ENCODE assay signal across 17 mouse cellular contexts in the genomic region with DNA sequence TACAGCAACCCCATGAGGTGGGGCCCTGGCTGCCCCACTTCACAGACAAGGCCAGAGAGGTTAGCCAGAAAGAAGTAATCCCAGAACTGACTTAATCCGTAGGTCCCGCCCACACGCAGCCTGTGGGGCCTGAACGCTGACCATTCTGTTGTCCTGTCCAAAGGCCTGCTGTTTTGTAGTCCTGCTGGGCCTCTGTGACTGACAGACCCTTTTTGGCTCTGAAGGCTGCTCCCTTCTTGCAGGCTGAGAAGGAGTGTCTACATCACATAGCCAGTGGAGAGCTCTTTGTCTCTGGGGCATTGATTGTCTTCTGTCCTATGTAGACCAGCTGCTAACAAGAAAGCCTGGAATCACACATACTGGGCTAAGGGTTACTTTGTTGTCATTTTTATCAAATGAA. TPM values are rescaled to one million over a fixed set of nuclear protein-coding genes. Genes with fewer than 3 reads are reported as not detected.
DNase-seq lines count a peak whose midpoint lies in the region; ATAC-seq and TF ChIP-seq lines count a peak whose summit lies in the region.
"Had no signal": no experiment of that assay in that cellular context is flagged by ENCODE, and none has a peak within 500 bp of the region (broad histone marks: within the 10 kb centered on the region; RNA-seq: fewer than 3 reads in every experiment).

No protein-coding gene starts in this region.

- 73% methylated on average over 4 of the region's 4 CpGs for WGBS in heart, postnatal 0 days
- WGBS in forebrain, postnatal 0 days = 14% methylated on average over 4 of the region's 4 CpGs
- WGBS in midbrain, embryonic 15.5 days = 17% methylated on average over 4 of the region's 4 CpGs
- WGBS in kidney, embryonic 15.5 days = 89% methylated on average over 4 of the region's 4 CpGs

- H3K27ac ChIP-seq in heart, postnatal 0 days (ENCODE audit: low read depth) = no peak overlapping the region
- H3K27ac ChIP-seq in forebrain, postnatal 0 days (ENCODE audit: low read depth, low read length) = no peak overlapping the region
- H3K27ac ChIP-seq in midbrain, embryonic 15.5 days = peak overlapping the region; percentile 32; the same call in 1 of the 2 replicates
- H3K27ac ChIP-seq in kidney, embryonic 15.5 days = no peak overlapping the region
- H3K27ac ChIP-seq: embryonic facial prominence, embryonic 13.5 days; liver, embryonic 15.5 days; stomach, postnatal 0 days had no signal

- no peak for TF ChIP-seq EP300 in heart, postnatal 0 days (IDR thresholded peaks at IDR 0.05; ENCODE audit: low read depth)

- peaks cover 45% of the 10 kb centered on the region for H3K36me3 ChIP-seq in heart, postnatal 0 days (replicated peaks; ENCODE audit: control insufficient read depth, insufficient read depth, low read length)
- peaks cover 53% of the 10 kb centered on the region for H3K36me3 ChIP-seq in forebrain, postnatal 0 days (ENCODE audit: insufficient read depth)
- peaks cover 19% of the 10 kb centered on the region; the same call in 1 of the 2 replicates for H3K36me3 ChIP-seq in midbrain, embryonic 15.5 days (replicated peaks)
- H3K36me3 ChIP-seq in kidney, embryonic 15.5 days = peaks cover 65% of the 10 kb centered on the region

- no peak for TF ChIP-seq CTCF in heart, postnatal 0 days (IDR thresholded peaks at IDR 0.05; ENCODE audit: low read depth)
- no peak for TF ChIP-seq CTCF in forebrain, postnatal 0 days (IDR thresholded peaks at IDR 0.05; ENCODE audit: low read depth)

- no peak overlapping the region for H3K4me3 ChIP-seq in heart, postnatal 0 days (ENCODE audit: low read depth, low read length)
- no peak overlapping the region for H3K4me3 ChIP-seq in forebrain, postnatal 0 days (ENCODE audit: low read depth, low read length)
- no peak overlapping the region for H3K4me3 ChIP-seq in midbrain, embryonic 15.5 days
- no peak overlapping the region for H3K4me3 ChIP-seq in kidney, embryonic 15.5 days (replicated peaks)
- H3K4me3 ChIP-seq: embryonic facial prominence, embryonic 13.5 days; liver, embryonic 15.5 days had no signal

- intact Hi-C loops in left cerebral cortex, postnatal 14 days (cut with DNase I) = no loop called here

- H3K9ac ChIP-seq in heart, postnatal 0 days (replicated peaks; ENCODE audit: low read depth, low read length) = no peak overlapping the region
- no peak overlapping the region for H3K9ac ChIP-seq in forebrain, postnatal 0 days
- no peak overlapping the region for H3K9ac ChIP-seq in midbrain, embryonic 15.5 days
- H3K9ac ChIP-seq in kidney, embryonic 15.5 days = no peak overlapping the region
- H3K9ac ChIP-seq: embryonic facial prominence, embryonic 13.5 days; liver, embryonic 15.5 days had no signal

- peak; percentile 8; the same call in 1 of the 2 replicates for ATAC-seq in heart, postnatal 0 days (ENCODE audit: insufficient read depth, low read depth)
- ATAC-seq in forebrain, postnatal 0 days = peak; percentile 74
- no peak for ATAC-seq in midbrain, embryonic 15.5 days (replicated peaks)
- no peak for ATAC-seq in kidney, embryonic 15.5 days (replicated peaks; ENCODE audit: low FRiP score)

- H3K27me3 ChIP-seq in heart, postnatal 0 days (ENCODE audit: control insufficient read depth, insufficient read depth, low read length) = no peaks in the 10 kb centered on the region
- H3K27me3 ChIP-seq in forebrain, postnatal 0 days (ENCODE audit: insufficient read depth, low read length) = no peaks in the 10 kb centered on the region
- H3K27me3 ChIP-seq in midbrain, embryonic 15.5 days (replicated peaks) = no peaks in the 10 kb centered on the region
- H3K27me3 ChIP-seq in kidney, embryonic 15.5 days = no peaks in the 10 kb centered on the region
- H3K27me3 ChIP-seq: embryonic facial prominence, embryonic 13.5 days; liver, embryonic 15.5 days had no signal

- no peaks in the 10 kb centered on the region for H3K9me3 ChIP-seq in heart, postnatal 0 days (replicated peaks; ENCODE audit: control insufficient read depth, low read length)
- H3K9me3 ChIP-seq in forebrain, postnatal 0 days (ENCODE audit: low read length) = no peaks in the 10 kb centered on the region
- H3K9me3 ChIP-seq in midbrain, embryonic 15.5 days = no peaks in the 10 kb centered on the region
- H3K9me3 ChIP-seq in kidney, embryonic 15.5 days (replicated peaks) = no peaks in the 10 kb centered on the region
- H3K9me3 ChIP-seq: embryonic facial prominence, embryonic 13.5 days; liver, embryonic 15.5 days had no signal

- no peak for DNase-seq in heart, postnatal 0 days (ENCODE audit: low spot score)
- DNase-seq in heart, adult 8-10 months (ENCODE audit: low spot score) = no peak
- DNase-seq in embryo, embryonic 10.5 days (ENCODE audit: low spot score) = peak; percentile 67
- no peak for DNase-seq in forebrain, postnatal 0 days
- DNase-seq in urinary bladder, postnatal 10 days (ENCODE audit: low spot score) = no peak
- DNase-seq in left cerebral cortex, postnatal 14 days (ENCODE audit: low spot score in 2 of 2) = no peak
- DNase-seq: adrenal gland, postnatal 25 days; heart, postnatal 4 days; kidney, adult 18-20 months; left cerebral cortex, postnatal 4 days; lung, postnatal 36 days; spleen, adult 18-20 months had no signal

- no peak overlapping the region for H3K4me2 ChIP-seq in heart, postnatal 0 days (ENCODE audit: low read depth, low read length)
- H3K4me2 ChIP-seq in forebrain, postnatal 0 days (ENCODE audit: low read depth) = no peak overlapping the region
- H3K4me2 ChIP-seq in midbrain, embryonic 15.5 days = no peak overlapping the region
- no peak overlapping the region for H3K4me2 ChIP-seq in kidney, embryonic 15.5 days
- H3K4me2 ChIP-seq: embryonic facial prominence, embryonic 13.5 days; liver, embryonic 15.5 days had no signal

- no peaks in the 10 kb centered on the region for H3K4me1 ChIP-seq in heart, postnatal 0 days (ENCODE audit: control insufficient read depth, insufficient read depth)
- no peaks in the 10 kb centered on the region for H3K4me1 ChIP-seq in forebrain, postnatal 0 days (ENCODE audit: insufficient read depth)
- peaks cover 7% of the 10 kb centered on the region; the same call in 1 of the 2 replicates for H3K4me1 ChIP-seq in midbrain, embryonic 15.5 days
- H3K4me1 ChIP-seq in kidney, embryonic 15.5 days = no peaks in the 10 kb centered on the region
- H3K4me1 ChIP-seq: embryonic facial prominence, embryonic 13.5 days; liver, embryonic 15.5 days had no signal

RNA-seq across cellular contexts. Expression of gene Ppp6r2, which starts 44.0 kb away (rescaled TPM):
- 65.1 and 98.4 TPM in 2 replicates for total RNA-seq in heart, postnatal 0 days (2014; rRNA removed; ENCODE audit: low replicate concordance)
- polyA plus RNA-seq in heart, postnatal 0 days (2015; fragmentation: Nextera tagmentation; extraction: Ambion mirVana) = 27.4 and 27.7 TPM in 2 replicates
- 10 to 100 TPM; 82.1 to 87.5 (median 84.7) TPM for total RNA-seq in heart, adult 8-10 months (2022)
- total RNA-seq in forebrain, postnatal 0 days (2014; rRNA removed) = 252 and 296 TPM in 2 replicates
- polyA plus RNA-seq in forebrain, postnatal 0 days (2015; fragmentation: Nextera tagmentation; extraction: Ambion mirVana) = 70.0 and 77.2 TPM in 2 replicates
- polyA plus RNA-seq in midbrain, embryonic 15.5 days (2015; fragmentation: Nextera tagmentation; extraction: Ambion mirVana) = 83.2 and 89.8 TPM in 2 replicates
- polyA plus RNA-seq in kidney, embryonic 15.5 days (2015; fragmentation: Nextera tagmentation; extraction: Ambion mirVana) = 22.7 and 26.9 TPM in 2 replicates
- total RNA-seq in left cerebral cortex, postnatal 14 days (2021) = 100 to 1,000 TPM; 154 to 159 TPM

RNA-seq across cellular contexts. Expression of gene Dennd6b, which starts 59.0 kb away (rescaled TPM):
- total RNA-seq in heart, postnatal 0 days (2014; rRNA removed; ENCODE audit: low replicate concordance) = 15.2 and 19.2 TPM in 2 replicates
- polyA plus RNA-seq in heart, postnatal 0 days (2015; fragmentation: Nextera tagmentation; extraction: Ambion mirVana) = 14.5 and 14.8 TPM in 2 replicates
- 10 to 100 TPM in 2 of 4 experiments, 1 to 10 TPM in 2; 8.8 to 12.9 (median 11.0) TPM for total RNA-seq in heart, adult 8-10 months (2022)
- total RNA-seq in forebrain, postnatal 0 days (2014; rRNA removed) = 73.7 and 89.6 TPM in 2 replicates
- polyA plus RNA-seq in forebrain, postnatal 0 days (2015; fragmentation: Nextera tagmentation; extraction: Ambion mirVana) = 43.4 and 53.3 TPM in 2 replicates
- 117 and 123 TPM in 2 replicates for polyA plus RNA-seq in midbrain, embryonic 15.5 days (2015; fragmentation: Nextera tagmentation; extraction: Ambion mirVana)
- polyA plus RNA-seq in kidney, embryonic 15.5 days (2015; fragmentation: Nextera tagmentation; extraction: Ambion mirVana) = 17.0 and 19.2 TPM in 2 replicates
- 10 to 100 TPM; 41.3 to 42.7 TPM for total RNA-seq in left cerebral cortex, postnatal 14 days (2021)

RNA-seq across cellular contexts. Expression of gene Sbf1, which starts 59.8 kb away (rescaled TPM):
- 113 and 147 TPM in 2 replicates for total RNA-seq in heart, postnatal 0 days (2014; rRNA removed; ENCODE audit: low replicate concordance)
- polyA plus RNA-seq in heart, postnatal 0 days (2015; fragmentation: Nextera tagmentation; extraction: Ambion mirVana) = 17.7 and 25.6 TPM in 2 replicates
- 10 to 100 TPM; 56.5 to 74.5 (median 69.5) TPM for total RNA-seq in heart, adult 8-10 months (2022)
- total RNA-seq in forebrain, postnatal 0 days (2014; rRNA removed) = 164 and 165 TPM in 2 replicates
- 46.2 and 60.7 TPM in 2 replicates for polyA plus RNA-seq in forebrain, postnatal 0 days (2015; fragmentation: Nextera tagmentation; extraction: Ambion mirVana)
- 106 and 112 TPM in 2 replicates for polyA plus RNA-seq in midbrain, embryonic 15.5 days (2015; fragmentation: Nextera tagmentation; extraction: Ambion mirVana)
- polyA plus RNA-seq in kidney, embryonic 15.5 days (2015; fragmentation: Nextera tagmentation; extraction: Ambion mirVana) = 42.6 and 51.4 TPM in 2 replicates
- 100 to 1,000 TPM; 198 to 204 TPM for total RNA-seq in left cerebral cortex, postnatal 14 days (2021)

Comparison
In these comparisons a context has a peak if more than half of its experiments do, and no peak if none do; other contexts are left out.
1. ATAC-seq: peak in heart, postnatal 0 days (single experiment) and forebrain, postnatal 0 days (single experiment); none in midbrain, embryonic 15.5 days (single experiment) and kidney, embryonic 15.5 days (single experiment).